Mouse (Mus musculus) G1E (cell line): Measurements from ENCODE around the gene Tut7. TPM values are rescaled to one million over a fixed set of nuclear protein-coding genes. Genes with fewer than 3 reads are reported as not detected.
A peak's percentile ranks its signal among the peaks of the same experiment; 100 is the strongest.

Experiments used
- ATAC-seq: 2 replicates; pipeline ENCODE4 v1.8.0; 2016; ENCODE audit warnings: mild to moderate bottlenecking; ENCODE audit not compliant: insufficient number of reproducible peaks, poor library complexity, low FRiP score, severe bottlenecking; ENCODE audit errors: extremely low read depth
- DNase-seq: peaks from one replicate; pipeline ENCODE4 v3.0.0; 2012; ENCODE audit warnings: low spot score
- H3K27me3 ChIP-seq: 2 replicates; pipeline ENCODE4 v1.6.1; 2012; ENCODE audit warnings: mild to moderate bottlenecking, low read length, inconsistent platforms; ENCODE audit not compliant: insufficient read depth
- H3K36me3 ChIP-seq: replicated peaks from 2 replicates; pipeline ENCODE3; 2012; ENCODE audit warnings: mild to moderate bottlenecking, inconsistent platforms
- H3K4me1 ChIP-seq: 2 replicates; pipeline ENCODE4 v1.6.1; 2012; ENCODE audit warnings: low read depth, low read length, inconsistent platforms, mixed read lengths; ENCODE audit not compliant: insufficient read depth
- H3K4me3 ChIP-seq: 2 replicates; pipeline ENCODE4 v1.5.1; 2012; ENCODE audit warnings: low read depth, mild to moderate bottlenecking, inconsistent platforms, low read length, moderate library complexity, mixed read lengths
- H3K9me3 ChIP-seq: replicated peaks from 2 replicates; pipeline ENCODE4 v1.6.1; 2012; ENCODE audit warnings: inconsistent platforms
- CTCF ChIP-seq: IDR thresholded peaks from 2 replicates; pipeline ENCODE4 v1.5.1; 2012; ENCODE audit warnings: low read depth, low read length, inconsistent platforms, mixed read lengths
- GATA1 ChIP-seq: IDR thresholded peaks from 2 replicates; pipeline ENCODE4 v1.6.1; 2012; ENCODE audit warnings: borderline replicate concordance, low read length, inconsistent platforms, mixed read lengths
- GATA2 ChIP-seq: IDR thresholded peaks from 2 replicates; pipeline ENCODE4 v1.6.1; 2012; ENCODE audit warnings: low read depth, low read length, inconsistent platforms, borderline replicate concordance
- POLR2AphosphoS5 ChIP-seq: IDR thresholded peaks from 2 replicates; pipeline ENCODE4 v1.6.1; 2012; ENCODE audit warnings: low read depth, low read length, inconsistent platforms; ENCODE audit not compliant: insufficient replicate concordance
- TAL1 ChIP-seq: conservative IDR thresholded peaks from 2 replicates; pipeline ENCODE4 v1.6.1; 2012; ENCODE audit warnings: low read depth, low read length, inconsistent platforms, mixed read lengths
- polyA plus RNA-seq: library from polyadenylated mRNA; stranded (reverse); fragments of >175 nt; gene quantifications from 2 replicates; pipeline ENCODE4 v1.2.3, GENCODE M21; 2012
- total RNA-seq, 2 experiments: library from RNA; stranded (forward) in 1 of 2; stranded (reverse) in 1 of 2; fragments of 200-1000 nt in 1 of 2; fragments of >200 nt in 1 of 2; fragmentation: Nextera tagmentation in 1 of 2; gene quantifications; 2 replicates each; pipeline ENCODE4 v1.2.3; 2014 to 2017

Gene Tut7
- total and polyA plus RNA-seq, 3 experiments, result 66.1 to 232 (median 194) TPM

- peak; percentile 79 for ATAC-seq
- no peaks in the 10 kb centered on the region for H3K9me3 ChIP-seq
- TF ChIP-seq GATA2, result no peak
- peak; percentile 96 for TF ChIP-seq TAL1
- TF ChIP-seq POLR2AphosphoS5, result no peak
- no peak for TF ChIP-seq GATA1
- peak; percentile 9; the same call in 1 of the 2 replicates for TF ChIP-seq CTCF
- H3K36me3 ChIP-seq, result peaks cover 66% of the 10 kb centered on the region
- peak overlapping the region; percentile 94 for H3K4me3 ChIP-seq
- H3K4me1 ChIP-seq, result peaks cover 71% of the 10 kb centered on the region
- H3K27me3 ChIP-seq, result no peaks in the 10 kb centered on the region
- DNase-seq, result peak; percentile 92
Observed at GRCm38 (mm10) chr13:59770164-59770562, 52.8 kb downstream of the Tut7 start.

- TF ChIP-seq GATA2 (no peak), POLR2AphosphoS5 (peak; percentile 75; the same call in 1 of the 2 replicates)
- H3K9me3 ChIP-seq, result no peaks in the 10 kb centered on the region
- peak within 1 kb of the TSS; percentile 94 for H3K4me3 ChIP-seq
- H3K27me3 ChIP-seq, result no peaks in the 10 kb centered on the region
- peaks cover 66% of the 10 kb centered on the region for H3K4me1 ChIP-seq
- DNase-seq (peak; percentile 93), ATAC-seq (peak; percentile 82)
- peaks cover 60% of the 10 kb centered on the region for H3K36me3 ChIP-seq
Observed at GRCm38 (mm10) chr13:59769296-59770163, 53.4 kb downstream of the Tut7 start, which contains the start of gene Isca1. TSS of gene Isca1 (minus strand) at chr13:59769810.

- H3K4me3 ChIP-seq, result peak overlapping the region; percentile 94
- H3K27me3 ChIP-seq, result no peaks in the 10 kb centered on the region
- ATAC-seq, result no peak
- TF ChIP-seq CTCF (no peak), POLR2AphosphoS5 (no peak), GATA2 (no peak), GATA1 (no peak)
- peaks cover 68% of the 10 kb centered on the region for H3K4me1 ChIP-seq
- H3K36me3 ChIP-seq, result peaks cover 60% of the 10 kb centered on the region
- H3K9me3 ChIP-seq, result no peaks in the 10 kb centered on the region
- no peak for DNase-seq
Observed at GRCm38 (mm10) chr13:59768531-59768930, 54.4 kb downstream of the Tut7 start.

GRCm38 (mm10) chr13:59766786-59767515 is 56.0 kb downstream of the Tut7 start:
- Histone ChIP-seq H3K27me3 (no peaks in the 10 kb centered on the region), H3K4me3 (peak overlapping the region; percentile 94; the same call in 1 of the 2 replicates), H3K4me1 (peaks cover 67% of the 10 kb centered on the region), H3K36me3 (peaks cover 60% of the 10 kb centered on the region), H3K9me3 (no peaks in the 10 kb centered on the region)
- DNase-seq, result peak; percentile 45
- TF ChIP-seq POLR2AphosphoS5 (no peak), GATA2 (no peak), GATA1 (no peak), TAL1 (no peak), CTCF (no peak)
- ATAC-seq, result no peak

GRCm38 (mm10) chr13:59762791-59763190 is 60.2 kb downstream of the Tut7 start:
- ATAC-seq, result no peak
- Histone ChIP-seq H3K27me3 (no peaks in the 10 kb centered on the region), H3K9me3 (no peaks in the 10 kb centered on the region), H3K4me3 (no peak overlapping the region), H3K4me1 (peaks cover 59% of the 10 kb centered on the region), H3K36me3 (peaks cover 89% of the 10 kb centered on the region)
- DNase-seq, result no peak
- no peak for TF ChIP-seq TAL1
- no peak for TF ChIP-seq GATA1
- no peak for TF ChIP-seq CTCF
- no peak for TF ChIP-seq GATA2
- no peak for TF ChIP-seq POLR2AphosphoS5

- no peak for DNase-seq
- Histone ChIP-seq H3K4me1 (peaks cover 17% of the 10 kb centered on the region; the same call in 1 of the 2 replicates), H3K4me3 (no peak overlapping the region), H3K27me3 (no peaks in the 10 kb centered on the region), H3K9me3 (no peaks in the 10 kb centered on the region), H3K36me3 (peaks cover 81% of the 10 kb centered on the region)
- TF ChIP-seq TAL1, result no peak
- no peak for TF ChIP-seq GATA2
- no peak for TF ChIP-seq CTCF
- TF ChIP-seq GATA1, result no peak
- TF ChIP-seq POLR2AphosphoS5, result no peak
- no peak for ATAC-seq
Observed at GRCm38 (mm10) chr13:59756906-59757305, 66.0 kb downstream of the Tut7 start.
